Mouse (Mus musculus) heart, postnatal 0 days (tissue): ENCODE results near the gene Ldlr. TPM values are rescaled to one million over a fixed set of nuclear protein-coding genes. Genes with fewer than 3 reads are reported as not detected.
A peak's percentile ranks its signal among the peaks of the same experiment; 100 is the strongest.

Source experiments
- ATAC-seq: fragments of 200-750 bp; cut with Nextera tagmentation; 2 replicates; pipeline ENCODE4 v1.8.0; 2017; ENCODE audit warnings: low read depth, moderate number of reproducible peaks, moderate library complexity; ENCODE audit not compliant: insufficient read depth
- DNase-seq: peaks from one replicate; pipeline ENCODE4 v3.0.0-alpha.2; 2016; ENCODE audit warnings: low spot score
- H3K27ac ChIP-seq: fragments of 300-500 bp; sonication (generic); 2 replicates; pipeline ENCODE4 v1.5.1; 2014; ENCODE audit warnings: low read depth, mild to moderate bottlenecking
- H3K27me3 ChIP-seq: fragments of 300-500 bp; sonication (generic); 2 replicates; pipeline ENCODE4 v1.6.1; 2014; ENCODE audit warnings: low read length, mixed read lengths; ENCODE audit not compliant: control insufficient read depth, insufficient read depth
- H3K36me3 ChIP-seq: fragments of 300-500 bp; sonication (generic); replicated peaks from 2 replicates; pipeline ENCODE4 v1.6.1; 2014; ENCODE audit warnings: low read length, mixed read lengths; ENCODE audit not compliant: control insufficient read depth, insufficient read depth
- H3K4me1 ChIP-seq: fragments of 300-500 bp; sonication (generic); 2 replicates; pipeline ENCODE4 v1.6.1; 2014; ENCODE audit warnings: antibody characterized with exemption; ENCODE audit not compliant: control insufficient read depth, insufficient read depth
- H3K4me2 ChIP-seq: fragments of 300-500 bp; sonication (generic); 2 replicates; pipeline ENCODE4 v1.6.1; 2014; ENCODE audit warnings: low read depth, mild to moderate bottlenecking, low read length, moderate library complexity
- H3K4me3 ChIP-seq: fragments of 300-500 bp; sonication (generic); 2 replicates; pipeline ENCODE4 v1.5.1; 2014; ENCODE audit warnings: low read depth, low read length
- H3K9ac ChIP-seq: fragments of 300-500 bp; sonication (generic); replicated peaks from 2 replicates; pipeline ENCODE4 v1.6.1; 2014; ENCODE audit warnings: low read depth, low read length, mixed read lengths
- H3K9me3 ChIP-seq: fragments of 300-500 bp; sonication (generic); replicated peaks from 2 replicates; pipeline ENCODE4 v1.6.1; 2016; ENCODE audit warnings: low read length; ENCODE audit not compliant: control insufficient read depth
- CTCF ChIP-seq: IDR thresholded peaks from 2 replicates; pipeline ENCODE4 v1.5.1; 2016; ENCODE audit warnings: antibody characterized with exemption, control low read depth, low read depth
- EP300 ChIP-seq: IDR thresholded peaks from 2 replicates; pipeline ENCODE4 v1.6.1; 2016; ENCODE audit warnings: antibody characterized with exemption, low read depth
- WGBS: fragments of 180-500 bp; shearing (Covaris S2); extraction: QIAGEN DNeasy Blood & Tissue Kit; methylation state at CpG from one replicate; pipeline ENCODE4 v1.1.7; 2014; 5-methylcytosine and 5-hydroxymethylcytosine counted together
- polyA plus RNA-seq: library from polyadenylated mRNA; unstranded; fragments of >200 nt; fragmentation: Nextera tagmentation; extraction: Ambion mirVana; gene quantifications from 2 replicates; pipeline ENCODE4 v1.2.1, GENCODE M21; 2015
- total RNA-seq: library from RNA; depleted of rRNA; stranded (reverse); fragments of >200 nt; gene quantifications from 2 replicates; pipeline ENCODE4 v1.2.3, GENCODE M21; 2014; ENCODE audit warnings: low replicate concordance

The Ldlr gene
- total and polyA plus RNA-seq, 2 experiments from 2014 or later, result 10.9 to 36.8 TPM

GRCm38 (mm10) chr9:21794344-21794834, 71.1 kb downstream of the Ldlr start:
- TF ChIP-seq EP300 (no peak), CTCF (no peak)
- no peaks in the 10 kb centered on the region for H3K9me3 ChIP-seq
- peaks cover 36% of the 10 kb centered on the region for H3K4me1 ChIP-seq
- WGBS, result 88% methylated on average over 18 of the region's 18 CpGs
- no peak overlapping the region for H3K27ac ChIP-seq
- no peak overlapping the region for H3K4me2 ChIP-seq
- ATAC-seq (no peak), DNase-seq (no peak)
- no peaks in the 10 kb centered on the region for H3K27me3 ChIP-seq
- H3K36me3 ChIP-seq, result peaks cover 49% of the 10 kb centered on the region
- no peak overlapping the region for H3K4me3 ChIP-seq
- no peak overlapping the region for H3K9ac ChIP-seq

GRCm38 (mm10) chr9:21794925-21795324, 71.6 kb downstream of the Ldlr start:
- TF ChIP-seq CTCF (no peak), EP300 (no peak)
- Histone ChIP-seq H3K4me3 (no peak overlapping the region), H3K4me2 (no peak overlapping the region), H3K27me3 (no peaks in the 10 kb centered on the region), H3K9ac (no peak overlapping the region), H3K9me3 (no peaks in the 10 kb centered on the region), H3K27ac (no peak overlapping the region), H3K4me1 (peaks cover 36% of the 10 kb centered on the region), H3K36me3 (peaks cover 43% of the 10 kb centered on the region)
- WGBS, result 89% methylated on average over 25 of the region's 25 CpGs
- DNase-seq (no peak), ATAC-seq (no peak)

- WGBS, result 77% methylated on average over 5 of the region's 5 CpGs
- Histone ChIP-seq H3K27ac (no peak overlapping the region), H3K4me3 (no peak overlapping the region), H3K36me3 (peaks cover 37% of the 10 kb centered on the region), H3K27me3 (no peaks in the 10 kb centered on the region), H3K4me2 (no peak overlapping the region), H3K9me3 (no peaks in the 10 kb centered on the region), H3K4me1 (peaks cover 36% of the 10 kb centered on the region), H3K9ac (no peak overlapping the region)
- DNase-seq, result no peak
- TF ChIP-seq EP300, result no peak
- TF ChIP-seq CTCF, result no peak
- ATAC-seq, result no peak
Measured at GRCm38 (mm10) chr9:21795579-21795978, 72.3 kb downstream of the Ldlr start.

GRCm38 (mm10) chr9:21796259-21796658, 73.0 kb downstream of the Ldlr start:
- Histone ChIP-seq H3K4me1 (peaks cover 36% of the 10 kb centered on the region), H3K27ac (peak overlapping the region; percentile 94), H3K4me2 (peak overlapping the region; percentile 66), H3K36me3 (peaks cover 30% of the 10 kb centered on the region), H3K27me3 (no peaks in the 10 kb centered on the region), H3K4me3 (0 out of 2 replicates have a peak overlapping the region, but pooled peaks have one; percentile 5), H3K9me3 (no peaks in the 10 kb centered on the region), H3K9ac (peak overlapping the region; percentile 38)
- ATAC-seq (no peak), DNase-seq (no peak)
- TF ChIP-seq EP300, result no peak
- no peak for TF ChIP-seq CTCF
- WGBS, result 27% methylated on average over 3 of the region's 3 CpGs

- Histone ChIP-seq H3K27me3 (no peaks in the 10 kb centered on the region), H3K36me3 (peaks cover 27% of the 10 kb centered on the region), H3K4me2 (peak overlapping the region; percentile 66), H3K9ac (peak overlapping the region; percentile 8; the same call in 1 of the 2 replicates), H3K27ac (peak overlapping the region; percentile 94), H3K4me1 (peaks cover 31% of the 10 kb centered on the region), H3K4me3 (peak overlapping the region; percentile 87; the same call in 1 of the 2 replicates), H3K9me3 (no peaks in the 10 kb centered on the region)
- DNase-seq, result no peak
- 37% methylated on average over 3 of the region's 3 CpGs for WGBS
- TF ChIP-seq CTCF (no peak), EP300 (no peak)
- ATAC-seq, result no peak
Measured at GRCm38 (mm10) chr9:21796919-21797318, 73.6 kb downstream of the Ldlr start.

- Histone ChIP-seq H3K4me1 (peaks cover 21% of the 10 kb centered on the region), H3K9ac (peak overlapping the region; percentile 93), H3K4me3 (peak overlapping the region; percentile 87), H3K9me3 (no peaks in the 10 kb centered on the region), H3K27ac (peak overlapping the region; percentile 94), H3K27me3 (no peaks in the 10 kb centered on the region), H3K4me2 (peak overlapping the region; percentile 66), H3K36me3 (peaks cover 27% of the 10 kb centered on the region)
- TF ChIP-seq EP300, result no peak
- no peak for TF ChIP-seq CTCF
- peak; percentile 56 for DNase-seq
- peak; percentile 64 for ATAC-seq
- WGBS, result under 1% methylated on average over 21 of the region's 26 CpGs
Measured at GRCm38 (mm10) chr9:21797921-21798344, 74.7 kb downstream of the Ldlr start.
